Mouse (Mus musculus) forebrain, postnatal 0 days (tissue): ENCODE measurements around the gene Tgtp1. TPM values are rescaled to one million over a fixed set of nuclear protein-coding genes. Genes with fewer than 3 reads are reported as not detected.
"Not testable (repeated sequence)": the region's sequence is repeated elsewhere in the genome, so short reads cannot be mapped to it uniquely, and the experiment has no call there.

ENCODE experiments used
- ATAC-seq: fragments of 200-750 bp; cut with Nextera tagmentation; 2 replicates; pipeline ENCODE4 v1.8.0; 2017; ENCODE audit warnings: mild to moderate bottlenecking, moderate library complexity
- DNase-seq: peaks from one replicate; pipeline ENCODE4 v3.0.0-alpha.2; 2015
- H3K27ac ChIP-seq: fragments of 300-500 bp; sonication (generic); 2 replicates; pipeline ENCODE4 v1.5.1; 2014; ENCODE audit warnings: low read depth, mild to moderate bottlenecking, antibody characterized with exemption, low read length, moderate library complexity, mixed read lengths
- H3K27me3 ChIP-seq: fragments of 300-500 bp; sonication (generic); 2 replicates; pipeline ENCODE4 v1.6.1; 2014; ENCODE audit warnings: mild to moderate bottlenecking, low read length, mixed read lengths; ENCODE audit not compliant: insufficient read depth
- H3K36me3 ChIP-seq: fragments of 300-500 bp; sonication (generic); 2 replicates; pipeline ENCODE4 v1.6.1; 2014; ENCODE audit warnings: mild to moderate bottlenecking, moderate library complexity; ENCODE audit not compliant: insufficient read depth
- H3K4me1 ChIP-seq: fragments of 300-500 bp; sonication (generic); 2 replicates; pipeline ENCODE4 v1.6.1; 2014; ENCODE audit warnings: antibody characterized with exemption; ENCODE audit not compliant: insufficient read depth
- H3K4me2 ChIP-seq: fragments of 300-500 bp; sonication (generic); 2 replicates; pipeline ENCODE4 v1.6.1; 2014; ENCODE audit warnings: low read depth, mild to moderate bottlenecking, moderate library complexity
- H3K4me3 ChIP-seq: fragments of 300-500 bp; sonication (generic); 2 replicates; pipeline ENCODE4 v1.5.1; 2014; ENCODE audit warnings: low read depth, low read length, mixed read lengths
- H3K9ac ChIP-seq: fragments of 300-500 bp; sonication (generic); 2 replicates; pipeline ENCODE4 v1.6.1; 2014; ENCODE audit warnings: mild to moderate bottlenecking
- H3K9me3 ChIP-seq: fragments of 300-500 bp; sonication (generic); 2 replicates; pipeline ENCODE4 v1.6.1; 2016; ENCODE audit warnings: low read length
- WGBS: fragments of 180-500 bp; shearing (Covaris S2); extraction: QIAGEN DNeasy Blood & Tissue Kit; methylation state at CpG from one replicate; pipeline ENCODE4 v1.1.7; 2014; 5-methylcytosine and 5-hydroxymethylcytosine counted together
- polyA plus RNA-seq: library from polyadenylated mRNA; unstranded; fragments of >200 nt; fragmentation: Nextera tagmentation; extraction: Ambion mirVana; gene quantifications from 2 replicates; pipeline ENCODE4 v1.2.1, GENCODE M21; 2015
- total RNA-seq: library from RNA; depleted of rRNA; stranded (reverse); fragments of >200 nt; gene quantifications from 2 replicates; pipeline ENCODE4 v1.2.3, GENCODE M21; 2014; rRNA removed

Gene Tgtp1
- total RNA-seq (0.48 TPM in 1 of 2 replicates, not detected in the other), polyA plus RNA-seq (0.26 and 0.28 TPM in 2 replicates)

DNA sequence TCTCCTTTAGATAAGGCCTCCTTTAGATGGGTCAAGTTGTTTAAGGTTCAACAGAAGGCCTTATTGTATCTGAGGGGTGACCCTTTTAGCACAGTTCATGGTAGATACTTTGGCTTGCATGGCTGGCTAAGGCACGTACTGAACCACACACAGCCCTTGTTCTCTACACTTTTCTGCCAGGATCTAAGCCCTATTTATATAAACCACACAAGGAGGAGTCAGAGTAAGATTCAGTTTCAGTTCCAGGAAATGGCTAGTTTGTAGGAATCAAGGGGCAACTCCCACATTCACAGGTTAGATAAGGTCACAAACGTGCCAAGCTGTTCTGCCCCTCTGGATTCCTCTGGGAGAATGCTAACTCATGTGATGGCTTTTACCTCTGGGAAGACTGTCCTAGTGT is at the start of gene Tgtp1:
TSS of gene Tgtp1 (minus strand) at position 155 of the 400 bp plus-strand sequence.
- not testable (repeated sequence) for H3K4me1 ChIP-seq, H3K27me3 ChIP-seq, ATAC-seq, H3K4me3 ChIP-seq, DNase-seq, H3K36me3 ChIP-seq, H3K4me2 ChIP-seq, H3K27ac ChIP-seq, H3K9me3 ChIP-seq, H3K9ac ChIP-seq
- 78% methylated on average over 2 of the region's 2 CpGs for WGBS

DNA sequence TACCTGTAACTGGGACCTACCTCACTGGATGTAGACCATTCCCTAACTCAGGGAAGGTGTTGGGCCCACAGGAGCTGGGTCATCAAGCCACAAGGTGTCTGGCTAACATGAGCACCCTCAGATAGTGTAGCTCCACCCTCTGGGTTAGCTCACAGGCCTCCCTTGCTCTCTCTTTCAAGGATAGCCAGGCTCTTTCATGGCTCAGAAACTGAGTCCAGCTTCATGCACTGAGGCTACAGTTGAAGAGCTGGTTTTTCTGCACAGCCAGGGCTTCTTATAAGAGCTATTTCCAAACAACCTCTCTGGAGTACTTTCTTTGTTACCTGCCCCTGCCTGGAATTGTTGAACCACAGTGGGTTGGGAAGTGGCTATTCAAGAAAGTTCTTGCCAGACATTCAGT is 18.1 kb upstream of the Tgtp1 start:
- H3K4me2 ChIP-seq, H3K4me1 ChIP-seq, H3K9me3 ChIP-seq, H3K36me3 ChIP-seq, H3K9ac ChIP-seq, H3K4me3 ChIP-seq, ATAC-seq, H3K27ac ChIP-seq, H3K27me3 ChIP-seq, DNase-seq: not testable (repeated sequence)

DNA sequence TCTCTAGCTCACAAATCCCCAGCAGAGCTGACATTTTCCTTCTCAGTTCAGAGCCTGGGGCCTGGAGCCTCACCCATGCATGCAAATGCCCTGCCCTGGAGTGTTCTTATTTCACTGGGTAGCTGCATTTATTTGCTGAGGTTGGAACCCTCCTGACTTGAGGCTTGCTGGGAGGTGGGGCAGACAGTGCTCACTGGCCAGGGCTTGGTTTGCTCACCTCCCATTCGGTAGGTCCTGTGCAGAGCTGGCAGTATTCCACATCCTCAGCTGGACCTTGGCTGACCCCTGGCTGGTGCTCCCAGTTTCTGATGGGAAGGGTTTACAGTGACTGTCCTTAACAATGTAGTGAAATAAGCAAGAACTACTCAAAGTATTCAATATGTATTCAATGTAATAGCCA is 12.8 kb upstream of the Tgtp1 start:
- H3K27ac ChIP-seq, H3K36me3 ChIP-seq, H3K9me3 ChIP-seq, ATAC-seq, H3K4me2 ChIP-seq, H3K27me3 ChIP-seq, H3K4me3 ChIP-seq, H3K4me1 ChIP-seq, H3K9ac ChIP-seq, DNase-seq: not testable (repeated sequence)
- WGBS, result 54% methylated on average over 1 of the region's 1 CpGs

DNA sequence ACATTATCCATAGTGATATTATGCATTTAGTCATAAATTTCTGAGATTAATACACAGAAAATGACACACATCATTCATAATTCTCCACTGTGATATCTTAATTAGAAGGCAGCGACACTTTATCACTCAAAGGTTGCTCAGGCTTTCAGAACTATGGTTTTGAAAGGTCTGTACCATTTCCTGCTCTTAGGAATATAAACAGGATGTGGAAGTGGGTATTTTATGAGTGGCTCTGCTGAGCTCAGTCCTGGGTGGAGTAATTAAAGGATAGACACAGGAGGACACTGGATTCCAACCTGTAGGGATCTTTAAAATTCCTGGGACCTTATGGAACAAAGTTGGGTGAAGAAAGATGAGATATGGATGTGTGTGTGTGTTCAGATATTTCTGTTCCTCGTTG is 12.3 kb upstream of the Tgtp1 start:
- not testable (repeated sequence) for H3K36me3 ChIP-seq, H3K9ac ChIP-seq, H3K4me3 ChIP-seq, DNase-seq, H3K27ac ChIP-seq, H3K27me3 ChIP-seq, ATAC-seq, H3K4me1 ChIP-seq, H3K4me2 ChIP-seq, H3K9me3 ChIP-seq
- 76% methylated on average over 2 of the region's 2 CpGs for WGBS

DNA sequence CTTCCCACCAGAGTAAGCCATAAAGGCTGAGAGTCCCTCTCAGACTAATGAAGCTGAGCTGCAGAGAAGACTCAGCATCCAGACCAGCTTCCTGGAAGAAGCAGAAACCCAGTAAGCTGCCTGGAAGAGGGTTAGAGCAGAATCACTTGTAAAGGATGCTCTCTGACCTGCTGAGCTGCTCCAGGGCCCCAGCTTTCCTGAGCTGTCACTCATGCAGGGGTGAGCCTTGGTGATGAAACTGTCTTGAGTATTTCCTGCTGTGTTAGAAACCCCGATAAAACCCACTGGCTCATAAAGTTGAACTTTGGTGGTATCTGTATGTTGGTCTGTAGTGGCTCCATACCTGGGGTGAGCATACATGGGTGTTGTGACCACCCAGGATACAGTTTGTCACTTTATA is 6.4 kb upstream of the Tgtp1 start:
- H3K36me3 ChIP-seq, H3K27ac ChIP-seq, ATAC-seq, H3K9me3 ChIP-seq, H3K9ac ChIP-seq, H3K4me2 ChIP-seq, DNase-seq, H3K4me3 ChIP-seq, H3K27me3 ChIP-seq, H3K4me1 ChIP-seq: not testable (repeated sequence)
- WGBS, result 83% methylated on average over 1 of the region's 1 CpGs

DNA sequence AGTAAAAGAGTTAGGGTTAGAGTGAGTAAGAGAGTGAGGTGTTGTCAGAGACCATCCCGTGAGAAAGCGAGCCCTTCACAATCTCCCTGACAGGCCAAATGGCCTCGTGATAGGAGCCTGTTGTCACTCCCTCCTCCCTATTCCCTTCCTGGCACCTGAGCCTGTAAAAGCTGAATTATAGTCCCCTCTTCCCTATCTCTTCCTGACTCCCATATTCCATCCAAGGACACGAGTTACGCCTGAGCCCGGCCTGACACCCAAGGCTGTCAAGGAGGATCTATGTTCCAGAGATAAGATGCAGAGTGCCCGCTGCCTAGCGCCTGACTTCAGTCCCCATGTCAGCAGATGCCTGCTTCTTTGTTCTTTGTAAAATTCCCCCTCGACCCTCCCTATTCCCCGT is 676 bp downstream of the Tgtp1 start:
- not testable (repeated sequence) for H3K27me3 ChIP-seq, ATAC-seq, H3K36me3 ChIP-seq, DNase-seq, H3K4me1 ChIP-seq, H3K27ac ChIP-seq, H3K4me3 ChIP-seq, H3K4me2 ChIP-seq, H3K9me3 ChIP-seq, H3K9ac ChIP-seq
- WGBS, result 74% methylated on average over 10 of the region's 10 CpGs

DNA sequence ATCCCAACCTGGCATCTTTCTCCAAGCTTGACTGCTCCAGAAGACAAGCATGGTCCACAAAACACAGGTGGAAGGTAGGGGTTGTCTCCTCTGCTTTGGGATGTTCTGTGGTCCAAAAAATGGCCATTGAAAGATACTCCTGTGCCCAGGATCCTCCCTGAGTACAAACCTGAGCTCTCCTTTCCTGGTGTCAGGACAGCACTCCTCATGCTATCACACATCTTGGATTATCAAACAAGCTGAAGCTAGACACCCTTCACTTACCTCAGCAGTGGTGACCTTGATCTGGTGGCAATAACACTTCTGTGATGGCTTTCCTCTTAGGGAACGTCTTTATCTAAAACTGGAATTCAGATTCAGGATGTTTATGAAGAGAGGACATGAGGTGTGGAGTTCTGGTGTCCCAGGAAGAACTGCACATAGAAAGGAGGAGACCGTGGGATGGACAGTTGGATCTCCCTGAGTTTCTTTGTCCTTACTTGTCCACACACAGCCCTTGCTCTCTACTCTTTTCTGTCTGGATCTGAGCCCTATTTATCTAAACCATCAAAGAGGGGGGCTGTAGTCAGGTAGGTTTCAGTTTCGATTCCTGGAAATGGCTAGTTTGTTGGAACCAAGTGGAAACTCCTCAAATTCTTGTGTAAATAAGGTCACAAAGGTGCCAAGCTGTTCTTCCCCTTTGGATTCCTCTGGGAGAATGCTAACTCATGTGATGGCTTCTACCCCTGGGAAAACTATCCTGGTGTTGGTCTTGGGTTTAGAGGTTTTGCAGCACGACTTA is 2.0 kb downstream of the Tgtp1 start, which contains the start of gene Gm12185:
TSS of gene Gm12185 (minus strand) at position 487 of the 781 bp plus-strand sequence.
- H3K4me1 ChIP-seq, H3K36me3 ChIP-seq, H3K9me3 ChIP-seq, H3K4me2 ChIP-seq, H3K4me3 ChIP-seq, H3K27ac ChIP-seq, ATAC-seq, H3K27me3 ChIP-seq, H3K9ac ChIP-seq, DNase-seq: not testable (repeated sequence)
- WGBS, result 74% methylated on average over 4 of the region's 4 CpGs

DNA sequence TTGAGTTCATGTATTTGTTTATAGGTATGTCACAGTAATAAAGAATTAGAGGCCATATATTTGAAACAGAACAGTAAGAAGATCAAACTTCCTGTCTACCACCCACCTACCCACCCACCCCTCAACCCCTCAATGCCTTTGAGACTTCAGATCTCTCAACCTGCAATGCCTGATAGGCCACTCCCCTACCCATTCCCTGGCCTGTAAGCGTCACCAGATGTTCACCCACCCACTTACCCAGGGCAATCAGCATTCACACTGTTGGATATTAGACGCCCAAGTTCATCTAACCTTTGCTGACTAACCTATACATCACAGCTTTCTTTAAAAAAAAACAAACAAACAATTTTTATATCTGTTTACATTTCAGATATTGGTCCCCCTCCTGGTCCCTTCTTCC is 4.0 kb downstream of the Tgtp1 start:
- H3K27me3 ChIP-seq, DNase-seq, H3K9me3 ChIP-seq, ATAC-seq, H3K4me3 ChIP-seq, H3K9ac ChIP-seq, H3K4me2 ChIP-seq, H3K36me3 ChIP-seq, H3K4me1 ChIP-seq, H3K27ac ChIP-seq: not testable (repeated sequence)
- WGBS, result 92% methylated on average over 1 of the region's 2 CpGs

DNA sequence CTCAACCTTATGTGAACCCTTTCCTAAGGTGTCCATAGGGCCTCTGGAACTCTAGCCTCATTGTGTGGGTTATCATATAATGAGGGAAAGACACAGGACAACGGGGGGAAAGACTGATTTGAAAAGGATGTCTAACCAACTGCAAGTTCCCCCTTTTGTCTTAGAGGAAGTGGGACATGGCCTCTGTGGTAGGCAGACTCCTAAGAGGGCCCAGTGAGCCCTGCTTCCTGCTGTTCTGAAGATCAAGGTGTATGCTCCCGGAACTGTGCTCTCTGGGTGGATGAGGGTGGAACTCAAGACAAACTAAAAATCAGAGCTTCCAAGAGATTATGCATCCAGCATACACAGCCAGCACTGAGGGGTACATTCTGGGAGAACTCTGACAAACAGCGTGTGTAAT is 5.8 kb downstream of the Tgtp1 start:
- ATAC-seq, H3K27ac ChIP-seq, DNase-seq: not testable (repeated sequence)

DNA sequence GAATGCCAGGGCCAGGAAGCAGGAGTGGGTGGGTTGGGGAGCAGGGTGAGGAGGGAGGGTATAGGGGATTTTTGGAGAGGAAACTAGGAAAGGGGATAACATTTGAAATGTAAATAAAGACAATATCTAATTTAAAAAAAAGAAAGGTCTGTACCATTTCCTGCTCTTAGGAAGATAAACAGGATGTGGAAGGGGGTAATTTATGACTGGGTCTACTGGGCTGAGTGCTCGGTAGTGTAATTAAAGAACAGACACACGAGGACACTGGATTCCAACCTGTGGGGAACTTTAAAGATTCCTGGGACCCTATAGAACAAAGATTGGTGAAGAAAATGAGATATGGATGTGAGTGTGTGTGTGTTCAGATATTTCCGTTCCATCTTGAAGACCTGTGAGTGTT is 11.1 kb downstream of the Tgtp1 start:
- H3K4me2 ChIP-seq, H3K27me3 ChIP-seq: not testable (repeated sequence)

More for the DNA sequence above, 5.8 kb downstream of the Tgtp1 start:
- H3K4me1 ChIP-seq, H3K36me3 ChIP-seq, H3K4me2 ChIP-seq, H3K9ac ChIP-seq, H3K4me3 ChIP-seq, H3K9me3 ChIP-seq, H3K27me3 ChIP-seq: not testable (repeated sequence)
- WGBS, result 81% methylated on average over 2 of the region's 3 CpGs

More for the DNA sequence above, 11.1 kb downstream of the Tgtp1 start:
- H3K4me3 ChIP-seq, H3K4me1 ChIP-seq, ATAC-seq, H3K36me3 ChIP-seq, DNase-seq, H3K9ac ChIP-seq, H3K9me3 ChIP-seq, H3K27ac ChIP-seq: not testable (repeated sequence)
- no CpG with 5 or more reads among the region's 3 CpGs for WGBS
